Mouse (Mus musculus): Measurements from ENCODE around the gene Lipo3.
"Not testable (repeated sequence)": the region's sequence is repeated elsewhere in the genome, so short reads cannot be mapped to it uniquely, and the experiment has no call there.

- TF ChIP-seq CTCF, EP300 (IDR thresholded peaks at IDR 0.05; ENCODE audit: low read depth): not testable (repeated sequence)
These were observed 10.5 kb downstream of the Lipo3 start, which contains the start of gene Lipo2 for GRCm38 (mm10) chr19:33751259-33751658.
